Mouse (Mus musculus): Measurements from ENCODE around the gene Nprl2. TPM values are rescaled to one million over a fixed set of nuclear protein-coding genes. Genes with fewer than 3 reads are reported as not detected.
"Not testable (repeated sequence)": the region's sequence is repeated elsewhere in the genome, so short reads cannot be mapped to it uniquely, and the experiment has no call there.

Nprl2 gene
- polyA plus RNA-seq, 1 experiment from 2014 or later: 89.8 TPM

DNA sequence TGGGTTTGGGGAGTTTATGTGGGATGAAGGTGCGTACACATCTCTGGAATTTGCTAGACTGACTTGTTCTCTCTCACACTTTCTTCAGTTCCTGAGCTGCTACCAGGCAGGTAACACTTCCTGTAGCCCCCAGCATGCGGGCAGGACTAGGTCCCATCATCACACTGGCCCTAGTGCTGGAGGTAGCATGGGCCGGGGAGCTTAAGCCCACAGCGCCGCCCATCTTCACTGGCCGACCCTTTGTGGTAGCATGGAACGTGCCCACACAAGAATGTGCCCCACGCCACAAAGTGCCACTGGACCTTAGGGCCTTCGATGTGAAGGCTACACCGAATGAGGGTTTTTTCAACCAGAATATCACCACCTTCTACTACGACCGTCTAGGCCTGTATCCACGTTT, 28.0 kb downstream of the Nprl2 start:
- H3K4me1 ChIP-seq (replicated peaks; ENCODE audit: control insufficient read depth, insufficient read depth, low read length): peaks cover 38% of the 10 kb centered on the region

DNA sequence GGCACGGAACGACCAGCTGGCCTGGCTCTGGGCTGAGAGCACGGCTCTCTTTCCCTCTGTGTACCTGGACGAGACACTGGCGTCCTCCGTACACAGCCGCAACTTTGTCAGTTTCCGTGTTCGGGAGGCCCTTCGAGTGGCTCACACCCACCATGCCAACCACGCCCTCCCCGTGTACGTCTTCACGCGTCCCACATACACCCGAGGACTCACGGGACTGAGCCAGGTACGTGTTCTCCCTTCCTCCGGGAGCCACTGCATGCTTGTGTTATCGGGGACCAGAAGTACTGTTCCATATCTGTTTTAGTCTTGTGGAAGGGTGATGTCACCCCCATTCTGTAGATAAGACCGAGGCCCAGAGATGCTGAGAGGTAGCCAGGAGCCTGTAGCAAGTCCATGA, 28.8 kb downstream of the Nprl2 start:
- Histone ChIP-seq H3K4me3 (replicated peaks; ENCODE audit: low read length) (no peak overlapping the region), H3K9ac (replicated peaks; ENCODE audit: low read depth, low read length) (peak overlapping the region; percentile 88; the same call in 1 of the 2 replicates), H3K36me3 (ENCODE audit: control insufficient read depth, insufficient read depth) (peaks cover 27% of the 10 kb centered on the region), H3K4me1 (replicated peaks; ENCODE audit: control insufficient read depth, insufficient read depth, low read length) (peaks cover 38% of the 10 kb centered on the region), H3K9me3 (ENCODE audit: control insufficient read depth, low read length) (no peaks in the 10 kb centered on the region), H3K27me3 (replicated peaks; ENCODE audit: control insufficient read depth, insufficient read depth, low read length) (no peaks in the 10 kb centered on the region), H3K27ac (ENCODE audit: low read length) (no peak overlapping the region), H3K4me2 (ENCODE audit: low read length) (peak overlapping the region; percentile 95)
- ATAC-seq: no peak
- 94% methylated on average over 21 of the region's 21 CpGs for WGBS

More for the DNA sequence above, 28.0 kb downstream of the Nprl2 start:
- H3K4me3 ChIP-seq (replicated peaks; ENCODE audit: low read length): peak overlapping the region; percentile 83
- WGBS: 34% methylated on average over 13 of the region's 13 CpGs
- peak overlapping the region; percentile 95 for H3K4me2 ChIP-seq (ENCODE audit: low read length)
- H3K36me3 ChIP-seq (ENCODE audit: control insufficient read depth, insufficient read depth): peaks cover 28% of the 10 kb centered on the region
- peak overlapping the region; percentile 88 for H3K9ac ChIP-seq (replicated peaks; ENCODE audit: low read depth, low read length)
- no peaks in the 10 kb centered on the region for H3K27me3 ChIP-seq (replicated peaks; ENCODE audit: control insufficient read depth, insufficient read depth, low read length)
- no peaks in the 10 kb centered on the region for H3K9me3 ChIP-seq (ENCODE audit: control insufficient read depth, low read length)
- ATAC-seq: no peak
- no peak overlapping the region for H3K27ac ChIP-seq (ENCODE audit: low read length)

DNA sequence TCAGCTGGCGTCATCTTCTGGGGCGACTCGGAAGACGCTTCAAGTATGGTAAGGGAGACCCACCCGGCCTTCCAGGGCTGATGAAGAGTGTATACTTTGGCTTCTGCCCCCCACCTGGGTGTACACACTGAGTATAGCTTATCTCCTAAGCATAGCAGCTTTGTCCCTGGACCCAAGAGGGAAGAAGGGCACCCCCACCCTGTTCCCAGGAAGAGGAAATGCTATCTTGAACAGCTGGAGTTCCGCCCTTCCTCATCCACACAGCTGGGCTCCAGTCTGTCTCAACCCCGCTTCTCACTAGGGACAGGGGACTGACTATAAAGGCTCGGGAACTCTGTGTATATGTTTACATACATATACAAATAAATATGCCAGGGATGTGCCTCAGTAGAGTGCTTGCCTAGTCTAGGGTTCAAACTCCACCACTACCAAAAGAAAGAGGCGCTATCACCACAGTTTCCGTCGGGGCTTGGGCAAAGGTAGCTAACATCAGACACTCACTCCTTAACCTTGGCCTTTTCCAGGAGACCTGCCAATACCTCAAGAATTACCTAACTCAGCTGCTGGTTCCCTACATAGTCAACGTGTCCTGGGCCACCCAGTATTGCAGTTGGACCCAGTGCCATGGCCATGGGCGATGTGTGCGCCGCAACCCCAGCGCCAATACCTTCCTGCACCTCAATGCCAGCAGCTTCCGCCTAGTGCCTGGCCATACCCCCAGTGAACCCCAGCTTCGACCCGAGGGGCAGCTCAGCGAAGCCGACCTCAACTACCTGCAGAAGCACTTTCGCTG, 29.7 kb downstream of the Nprl2 start:
- 95% methylated on average over 22 of the region's 22 CpGs for WGBS
- H3K36me3 ChIP-seq (ENCODE audit: control insufficient read depth, insufficient read depth): peaks cover 27% of the 10 kb centered on the region
- H3K27me3 ChIP-seq (replicated peaks; ENCODE audit: control insufficient read depth, insufficient read depth, low read length): no peaks in the 10 kb centered on the region
- ATAC-seq: no peak
- no peak overlapping the region for H3K4me2 ChIP-seq (ENCODE audit: low read length)
- H3K9me3 ChIP-seq (ENCODE audit: control insufficient read depth, low read length): no peaks in the 10 kb centered on the region
- H3K9ac ChIP-seq (replicated peaks; ENCODE audit: low read depth, low read length): no peak overlapping the region
- H3K4me3 ChIP-seq (replicated peaks; ENCODE audit: low read length): no peak overlapping the region
- H3K27ac ChIP-seq (ENCODE audit: low read length): no peak overlapping the region
- peaks cover 38% of the 10 kb centered on the region for H3K4me1 ChIP-seq (replicated peaks; ENCODE audit: control insufficient read depth, insufficient read depth, low read length)

DNA sequence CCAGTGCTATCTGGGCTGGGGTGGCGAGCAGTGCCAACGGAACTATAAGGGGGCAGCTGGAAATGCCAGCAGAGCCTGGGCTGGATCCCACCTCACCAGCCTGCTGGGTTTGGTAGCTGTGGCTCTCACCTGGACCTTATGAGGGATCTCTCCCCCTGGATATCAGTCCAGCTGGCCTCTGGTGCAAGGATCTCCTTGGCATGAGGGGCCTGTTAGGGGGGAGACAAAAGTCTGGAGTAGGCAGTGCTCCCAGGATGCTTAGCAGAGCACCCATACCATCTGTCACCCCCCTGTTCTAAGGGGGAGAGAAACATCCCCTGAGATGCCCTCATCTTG, 30.3 kb downstream of the Nprl2 start:
- peaks cover 41% of the 10 kb centered on the region for H3K4me1 ChIP-seq (replicated peaks; ENCODE audit: control insufficient read depth, insufficient read depth, low read length)
- H3K9ac ChIP-seq (replicated peaks; ENCODE audit: low read depth, low read length): no peak overlapping the region
- no peak for ATAC-seq
- no peaks in the 10 kb centered on the region for H3K27me3 ChIP-seq (replicated peaks; ENCODE audit: control insufficient read depth, insufficient read depth, low read length)
- no peak overlapping the region for H3K4me3 ChIP-seq (replicated peaks; ENCODE audit: low read length)
- 92% methylated on average over 2 of the region's 2 CpGs for WGBS
- H3K4me2 ChIP-seq (ENCODE audit: low read length): no peak overlapping the region
- no peak overlapping the region for H3K27ac ChIP-seq (ENCODE audit: low read length)
- H3K36me3 ChIP-seq (ENCODE audit: control insufficient read depth, insufficient read depth): peaks cover 27% of the 10 kb centered on the region
- H3K9me3 ChIP-seq (ENCODE audit: control insufficient read depth, low read length): no peaks in the 10 kb centered on the region

DNA sequence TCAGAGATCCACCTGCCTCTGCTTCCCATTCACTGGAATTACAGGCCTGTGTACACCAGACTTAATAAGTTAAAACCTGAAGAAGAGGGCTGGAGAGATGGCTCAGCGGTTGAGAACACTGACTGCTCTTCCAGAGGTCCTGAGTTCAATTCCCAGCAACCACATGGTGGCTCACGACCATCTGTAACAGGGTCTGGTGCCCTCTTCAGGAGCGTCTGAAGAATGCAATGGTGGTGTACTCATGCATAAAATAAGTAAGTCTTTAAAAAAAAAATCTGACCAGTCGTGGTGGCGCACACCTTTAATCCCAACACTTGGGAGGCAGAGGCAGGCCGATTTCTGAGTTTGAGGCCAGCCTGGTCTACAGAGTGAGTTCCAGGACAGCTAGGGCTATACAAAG, 31.7 kb downstream of the Nprl2 start:
- 80% methylated on average over 6 of the region's 6 CpGs for whole genome bisulfite sequencing
- not testable (repeated sequence) for H3K9ac ChIP-seq (replicated peaks; ENCODE audit: low read depth, low read length); H3K4me2 ChIP-seq (ENCODE audit: low read length); ATAC-seq; H3K4me3 ChIP-seq (replicated peaks; ENCODE audit: low read length); H3K9me3 ChIP-seq (ENCODE audit: control insufficient read depth, low read length); H3K27me3 ChIP-seq (replicated peaks; ENCODE audit: control insufficient read depth, insufficient read depth, low read length); H3K27ac ChIP-seq (ENCODE audit: low read length)
- H3K36me3 ChIP-seq (ENCODE audit: control insufficient read depth, insufficient read depth): peaks cover 27% of the 10 kb centered on the region
- peaks cover 32% of the 10 kb centered on the region for H3K4me1 ChIP-seq (replicated peaks; ENCODE audit: control insufficient read depth, insufficient read depth, low read length)

DNA sequence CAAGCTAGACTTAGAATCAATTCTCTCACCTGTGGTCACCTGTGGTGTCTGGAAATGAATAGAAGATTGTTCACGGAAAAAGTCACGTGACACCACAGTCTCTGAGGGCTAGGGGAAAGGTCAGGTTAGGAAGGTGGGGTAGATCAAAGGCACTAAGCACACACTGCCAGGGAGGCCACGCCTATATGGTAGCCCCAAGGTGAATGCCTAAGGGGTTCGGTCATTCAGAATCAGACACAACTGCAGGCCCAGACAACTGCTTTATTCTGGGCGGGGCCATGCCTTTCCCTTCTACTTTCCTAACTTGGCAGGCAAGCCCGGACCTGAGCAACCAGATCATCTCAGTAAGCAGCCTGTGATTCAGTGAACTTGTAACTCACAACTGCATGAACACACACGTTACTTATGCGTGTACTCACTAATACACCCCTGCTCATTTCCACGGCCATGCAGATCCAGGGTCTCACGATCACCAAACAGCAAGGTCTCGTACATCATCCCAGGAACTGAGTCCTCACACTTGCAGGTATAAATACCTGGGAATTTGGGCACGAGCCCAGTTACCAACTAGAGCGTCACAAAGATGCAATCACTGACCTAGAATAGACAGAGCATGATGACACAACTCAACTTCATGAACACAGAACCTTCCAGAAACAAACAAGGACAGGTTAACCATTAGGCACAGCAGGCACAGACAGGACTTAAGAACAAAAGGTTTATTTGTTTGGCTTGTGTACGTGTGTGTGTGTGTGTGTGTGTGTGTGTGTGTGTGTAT, 33.7 kb downstream of the Nprl2 start:
- no peak overlapping the region for H3K4me2 ChIP-seq (ENCODE audit: low read length)
- H3K36me3 ChIP-seq (ENCODE audit: control insufficient read depth, insufficient read depth): peaks cover 27% of the 10 kb centered on the region
- ATAC-seq: no peak
- no peak overlapping the region for H3K9ac ChIP-seq (replicated peaks; ENCODE audit: low read depth, low read length)
- H3K9me3 ChIP-seq (ENCODE audit: control insufficient read depth, low read length): no peaks in the 10 kb centered on the region
- no peak overlapping the region for H3K27ac ChIP-seq (ENCODE audit: low read length)
- WGBS: 88% methylated on average over 14 of the region's 14 CpGs
- no peak overlapping the region for H3K4me3 ChIP-seq (replicated peaks; ENCODE audit: low read length)
- H3K27me3 ChIP-seq (replicated peaks; ENCODE audit: control insufficient read depth, insufficient read depth, low read length): no peaks in the 10 kb centered on the region
- H3K4me1 ChIP-seq (replicated peaks; ENCODE audit: control insufficient read depth, insufficient read depth, low read length): peaks cover 35% of the 10 kb centered on the region

DNA sequence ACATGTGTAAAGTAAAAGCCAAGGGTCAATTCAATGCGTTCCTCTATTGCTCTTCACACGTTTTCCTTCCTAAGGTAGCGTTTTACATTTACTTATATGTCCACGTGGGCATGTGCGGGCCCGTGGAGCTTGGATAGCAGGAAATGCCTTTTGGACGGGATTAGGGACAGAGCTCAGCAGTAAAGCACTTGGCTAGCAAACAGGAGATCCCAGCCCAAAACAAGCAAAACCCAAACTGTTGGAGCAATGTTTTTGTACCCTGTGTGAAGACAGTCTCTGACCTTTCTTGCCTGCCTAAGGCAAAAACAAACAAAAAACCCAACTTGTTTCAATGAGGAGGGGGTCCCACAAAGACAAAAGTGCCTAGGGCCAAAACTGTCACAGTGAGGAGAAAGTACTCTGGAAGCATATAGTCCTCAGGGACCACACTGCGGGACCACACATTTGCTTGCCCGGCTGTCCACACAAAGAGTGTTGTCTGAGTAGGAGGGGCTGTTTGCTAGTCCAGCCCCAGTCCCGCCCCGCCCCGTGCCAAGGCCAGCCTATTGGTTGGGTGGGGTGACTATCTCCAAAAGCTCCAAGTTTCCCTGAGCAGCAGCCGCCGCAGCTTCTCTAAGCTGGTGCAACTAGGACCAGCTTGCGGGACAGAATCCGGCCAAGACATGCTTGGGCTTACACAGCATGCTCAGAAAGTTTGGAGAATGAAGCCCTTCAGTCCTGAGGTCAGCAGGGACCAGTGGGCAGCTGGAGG, 34.5 kb downstream of the Nprl2 start, which contains the start of gene Hyal1:
Hyal1 (plus strand) TSS at position 571 of the 751 bp plus-strand sequence.
- H3K36me3 ChIP-seq (ENCODE audit: control insufficient read depth, insufficient read depth): peaks cover 27% of the 10 kb centered on the region
- H3K9me3 ChIP-seq (ENCODE audit: control insufficient read depth, low read length): no peaks in the 10 kb centered on the region
- 26% methylated on average over 16 of the region's 16 CpGs for WGBS
- peak within 1 kb of the TSS; percentile 17 for H3K4me3 ChIP-seq (replicated peaks; ENCODE audit: low read length)
- H3K27ac ChIP-seq (ENCODE audit: low read length): 0 out of 2 replicates have a peak within 1 kb of the TSS, but pooled peaks have one; percentile 16
- peak; percentile 63 for ATAC-seq
- peaks cover 34% of the 10 kb centered on the region for H3K4me1 ChIP-seq (replicated peaks; ENCODE audit: control insufficient read depth, insufficient read depth, low read length)
- peak within 1 kb of the TSS; percentile 32; the same call in 1 of the 2 replicates for H3K4me2 ChIP-seq (ENCODE audit: low read length)
- 0 out of 2 replicates have a peak within 1 kb of the TSS, but pooled peaks have one; percentile 27 for H3K9ac ChIP-seq (replicated peaks; ENCODE audit: low read depth, low read length)
- no peaks in the 10 kb centered on the region for H3K27me3 ChIP-seq (replicated peaks; ENCODE audit: control insufficient read depth, insufficient read depth, low read length)

DNA sequence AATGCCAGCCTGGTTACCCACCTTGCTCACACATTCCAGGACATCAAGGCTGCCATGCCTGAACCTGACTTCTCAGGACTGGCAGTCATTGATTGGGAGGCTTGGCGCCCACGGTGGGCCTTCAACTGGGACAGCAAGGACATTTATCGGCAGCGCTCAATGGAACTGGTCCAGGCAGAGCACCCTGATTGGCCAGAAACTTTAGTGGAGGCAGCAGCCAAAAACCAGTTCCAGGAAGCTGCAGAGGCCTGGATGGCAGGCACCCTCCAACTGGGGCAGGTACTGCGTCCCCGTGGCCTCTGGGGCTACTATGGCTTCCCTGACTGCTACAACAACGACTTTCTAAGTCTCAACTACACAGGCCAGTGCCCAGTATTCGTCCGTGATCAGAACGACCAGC, 35.8 kb downstream of the Nprl2 start:
- Histone ChIP-seq H3K27me3 (replicated peaks; ENCODE audit: control insufficient read depth, insufficient read depth, low read length) (no peaks in the 10 kb centered on the region), H3K4me1 (replicated peaks; ENCODE audit: control insufficient read depth, insufficient read depth, low read length) (peaks cover 29% of the 10 kb centered on the region), H3K9me3 (ENCODE audit: control insufficient read depth, low read length) (no peaks in the 10 kb centered on the region), H3K27ac (ENCODE audit: low read length) (no peak overlapping the region), H3K9ac (replicated peaks; ENCODE audit: low read depth, low read length) (no peak overlapping the region), H3K4me2 (ENCODE audit: low read length) (no peak overlapping the region), H3K4me3 (replicated peaks; ENCODE audit: low read length) (no peak overlapping the region), H3K36me3 (ENCODE audit: control insufficient read depth, insufficient read depth) (peaks cover 14% of the 10 kb centered on the region; the same call in 1 of the 2 replicates)
- ATAC-seq: no peak
- 90% methylated on average over 10 of the region's 10 CpGs for WGBS

DNA sequence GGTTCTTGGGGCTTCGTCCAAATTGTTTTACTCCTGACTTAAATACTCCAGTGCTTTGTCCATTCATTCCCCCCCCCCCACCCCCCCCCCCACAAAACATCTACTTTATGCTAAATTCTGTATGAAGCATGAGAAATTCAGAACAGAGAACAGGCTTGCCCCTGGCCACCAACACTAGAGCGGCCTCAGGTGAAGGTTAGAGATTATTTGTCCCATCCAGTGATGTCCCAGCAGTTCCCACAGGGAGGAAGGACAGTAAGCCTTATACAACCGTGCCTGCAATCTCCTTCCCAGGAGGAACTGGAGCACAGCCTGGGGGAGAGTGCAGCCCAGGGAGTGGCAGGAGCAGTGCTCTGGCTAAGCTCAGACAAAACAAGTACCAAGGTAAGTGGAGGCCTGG, 36.6 kb downstream of the Nprl2 start, which contains the start of gene Naa80:
Naa80 (plus strand) TSS at position 301 of the 400 bp plus-strand sequence.
- Histone ChIP-seq H3K9ac (replicated peaks; ENCODE audit: low read depth, low read length) (no peak within 1 kb of the TSS), H3K4me2 (ENCODE audit: low read length) (no peak within 1 kb of the TSS)
- WGBS: 88% methylated on average over 3 of the region's 3 CpGs

More for the DNA sequence above, 36.6 kb downstream of the Nprl2 start, which contains the start of gene Naa80:
- Histone ChIP-seq H3K36me3 (ENCODE audit: control insufficient read depth, insufficient read depth) (peaks cover 10% of the 10 kb centered on the region; the same call in 1 of the 2 replicates), H3K9me3 (ENCODE audit: control insufficient read depth, low read length) (no peaks in the 10 kb centered on the region), H3K4me3 (replicated peaks; ENCODE audit: low read length) (no peak within 1 kb of the TSS), H3K27ac (ENCODE audit: low read length) (peak within 1 kb of the TSS; percentile 92), H3K4me1 (replicated peaks; ENCODE audit: control insufficient read depth, insufficient read depth, low read length) (peaks cover 29% of the 10 kb centered on the region), H3K27me3 (replicated peaks; ENCODE audit: control insufficient read depth, insufficient read depth, low read length) (no peaks in the 10 kb centered on the region)
- no peak for ATAC-seq
